Mouse (Mus musculus): Measurements from ENCODE around the gene A430033K04Rik. TPM values are rescaled to one million over a fixed set of nuclear protein-coding genes. Genes with fewer than 3 reads are reported as not detected.

Gene A430033K04Rik
- polyA plus RNA-seq, 1 experiment from 2014 or later: 14.7 TPM

DNA sequence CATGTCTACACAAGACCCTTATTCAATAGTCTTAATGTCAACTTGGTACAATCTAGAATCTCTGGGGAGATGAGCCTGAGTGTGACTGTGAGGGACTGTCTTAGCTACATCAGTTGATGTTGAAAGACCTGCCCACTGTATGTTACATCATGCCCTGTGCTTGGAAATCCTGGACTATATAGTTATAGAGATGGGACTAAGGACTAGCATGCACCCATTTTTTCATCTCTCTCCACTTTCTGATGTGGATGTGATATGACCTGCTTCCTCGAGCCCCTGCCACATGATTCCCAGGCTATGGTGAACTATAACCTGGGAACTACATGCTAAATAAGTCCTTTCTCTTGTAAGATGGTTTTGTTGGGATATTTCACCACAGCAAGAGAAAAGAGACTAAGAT, 30.3 kb downstream of the A430033K04Rik start:
- Histone ChIP-seq H3K9me3 (ENCODE audit: control insufficient read depth, low read length) (no peaks in the 10 kb centered on the region), H3K27me3 (ENCODE audit: control insufficient read depth, insufficient read depth, low read depth, low read length) (no peaks in the 10 kb centered on the region), H3K27ac (ENCODE audit: low read length) (no peak overlapping the region), H3K4me2 (ENCODE audit: low read depth, low read length) (no peak overlapping the region), H3K4me3 (ENCODE audit: low read length) (no peak overlapping the region), H3K4me1 (replicated peaks; ENCODE audit: control insufficient read depth, insufficient read depth, low read length) (no peaks in the 10 kb centered on the region), H3K9ac (ENCODE audit: low read length) (no peak overlapping the region), H3K36me3 (ENCODE audit: control insufficient read depth, insufficient read depth, low read length) (peaks cover 10% of the 10 kb centered on the region)
- no peak for ATAC-seq (ENCODE audit: low read depth)
- WGBS: 73% methylated on average over 1 of the region's 1 CpGs

DNA sequence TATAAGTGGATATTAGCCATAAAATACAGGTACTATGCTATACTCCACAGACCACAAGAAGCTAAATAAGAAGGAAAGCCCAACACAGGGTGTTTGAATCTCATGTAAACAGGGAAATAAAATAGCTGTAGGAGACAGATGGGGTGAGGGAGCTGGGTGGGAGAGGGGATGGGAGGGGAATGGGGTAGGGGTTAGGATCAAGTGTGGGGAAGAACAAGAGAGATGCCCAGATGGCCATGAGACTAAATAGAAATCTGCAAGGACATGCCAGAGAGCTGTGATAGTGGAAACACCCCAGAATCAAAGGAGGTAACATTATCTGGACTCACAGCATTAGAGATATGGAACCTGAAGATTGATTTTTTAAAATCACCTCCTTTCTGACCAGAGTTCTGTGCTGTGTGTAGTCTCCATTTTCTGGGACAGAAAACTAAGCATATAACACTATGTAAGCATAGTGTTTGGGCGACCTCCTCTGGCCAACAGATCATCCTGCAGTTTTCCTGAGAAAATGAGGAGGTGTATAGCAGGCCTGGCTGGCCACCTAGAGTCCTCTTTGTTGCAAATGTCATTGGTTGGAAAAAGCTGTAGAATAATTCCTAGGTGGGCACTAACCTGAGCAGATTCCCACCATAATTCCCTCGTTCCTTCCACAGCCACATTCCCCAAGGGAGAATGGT, 34.0 kb downstream of the A430033K04Rik start:
- H3K27me3 ChIP-seq (ENCODE audit: control insufficient read depth, insufficient read depth, low read depth, low read length): no peaks in the 10 kb centered on the region
- no peaks in the 10 kb centered on the region for H3K36me3 ChIP-seq (ENCODE audit: control insufficient read depth, insufficient read depth, low read length)
- H3K9me3 ChIP-seq (ENCODE audit: control insufficient read depth, low read length): no peaks in the 10 kb centered on the region
- no peak overlapping the region for H3K4me2 ChIP-seq (ENCODE audit: low read depth, low read length)
- no peak overlapping the region for H3K9ac ChIP-seq (ENCODE audit: low read length)
- H3K27ac ChIP-seq (ENCODE audit: low read length): no peak overlapping the region
- 12% methylated on average over 2 of the region's 2 CpGs for WGBS
- H3K4me3 ChIP-seq (ENCODE audit: low read length): no peak overlapping the region
- H3K4me1 ChIP-seq (replicated peaks; ENCODE audit: control insufficient read depth, insufficient read depth, low read length): no peaks in the 10 kb centered on the region
- ATAC-seq (ENCODE audit: low read depth): peak; percentile 82

DNA sequence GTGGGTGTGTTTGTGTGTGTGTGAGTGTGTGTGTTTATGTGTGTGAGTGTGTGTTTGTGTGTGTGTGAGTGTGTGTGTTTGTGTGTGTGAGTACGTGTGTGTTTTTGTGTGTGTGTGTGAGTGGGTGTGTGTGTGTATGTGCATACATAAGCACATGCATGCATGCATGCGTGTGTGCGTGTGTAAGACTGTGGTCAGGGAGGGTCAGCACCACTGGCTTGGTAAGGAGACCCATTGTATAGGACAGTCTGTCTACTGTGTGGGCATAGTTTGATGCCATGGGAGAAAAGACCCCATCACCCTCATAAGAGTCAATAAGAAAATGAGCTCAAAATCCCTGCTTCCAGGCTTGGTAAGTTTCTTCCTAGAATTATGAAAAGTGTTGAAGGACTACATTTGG, 34.7 kb downstream of the A430033K04Rik start:
- H3K27ac ChIP-seq (ENCODE audit: low read length): no peak overlapping the region
- no peak overlapping the region for H3K4me3 ChIP-seq (ENCODE audit: low read length)
- H3K9me3 ChIP-seq (ENCODE audit: control insufficient read depth, low read length): no peaks in the 10 kb centered on the region
- H3K9ac ChIP-seq (ENCODE audit: low read length): no peak overlapping the region
- H3K36me3 ChIP-seq (ENCODE audit: control insufficient read depth, insufficient read depth, low read length): no peaks in the 10 kb centered on the region
- no peaks in the 10 kb centered on the region for H3K4me1 ChIP-seq (replicated peaks; ENCODE audit: control insufficient read depth, insufficient read depth, low read length)
- no peak for ATAC-seq (ENCODE audit: low read depth)
- no peaks in the 10 kb centered on the region for H3K27me3 ChIP-seq (ENCODE audit: control insufficient read depth, insufficient read depth, low read depth, low read length)
- 92% methylated on average over 3 of the region's 3 CpGs for WGBS
- no peak overlapping the region for H3K4me2 ChIP-seq (ENCODE audit: low read depth, low read length)

DNA sequence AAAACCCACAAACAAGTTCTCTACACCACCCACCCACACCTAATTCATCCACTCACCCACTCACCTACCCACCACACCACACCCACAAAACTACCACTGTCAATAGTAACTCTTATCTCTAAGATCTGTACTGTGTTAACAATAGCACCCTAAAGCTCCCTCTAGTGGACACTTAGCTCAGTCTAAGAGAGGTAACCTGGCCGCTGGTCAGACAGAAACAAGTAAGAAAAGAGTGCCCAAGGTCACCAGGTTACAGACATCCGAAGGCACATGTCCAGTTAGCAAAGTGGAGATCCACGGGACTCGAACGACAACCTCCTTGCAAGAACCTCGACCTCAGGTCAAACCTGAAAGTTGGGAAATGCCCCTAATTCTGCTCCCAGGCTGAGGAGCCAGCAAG, 35.2 kb downstream of the A430033K04Rik start:
- H3K4me2 ChIP-seq (ENCODE audit: low read depth, low read length): no peak overlapping the region
- no peak overlapping the region for H3K27ac ChIP-seq (ENCODE audit: low read length)
- no peaks in the 10 kb centered on the region for H3K27me3 ChIP-seq (ENCODE audit: control insufficient read depth, insufficient read depth, low read depth, low read length)
- 27% methylated on average over 6 of the region's 6 CpGs for WGBS
- peak; percentile 79 for ATAC-seq (ENCODE audit: low read depth)
- H3K4me1 ChIP-seq (replicated peaks; ENCODE audit: control insufficient read depth, insufficient read depth, low read length): no peaks in the 10 kb centered on the region
- H3K9ac ChIP-seq (ENCODE audit: low read length): no peak overlapping the region
- no peak overlapping the region for H3K4me3 ChIP-seq (ENCODE audit: low read length)
- no peaks in the 10 kb centered on the region for H3K9me3 ChIP-seq (ENCODE audit: control insufficient read depth, low read length)
- H3K36me3 ChIP-seq (ENCODE audit: control insufficient read depth, insufficient read depth, low read length): no peaks in the 10 kb centered on the region

DNA sequence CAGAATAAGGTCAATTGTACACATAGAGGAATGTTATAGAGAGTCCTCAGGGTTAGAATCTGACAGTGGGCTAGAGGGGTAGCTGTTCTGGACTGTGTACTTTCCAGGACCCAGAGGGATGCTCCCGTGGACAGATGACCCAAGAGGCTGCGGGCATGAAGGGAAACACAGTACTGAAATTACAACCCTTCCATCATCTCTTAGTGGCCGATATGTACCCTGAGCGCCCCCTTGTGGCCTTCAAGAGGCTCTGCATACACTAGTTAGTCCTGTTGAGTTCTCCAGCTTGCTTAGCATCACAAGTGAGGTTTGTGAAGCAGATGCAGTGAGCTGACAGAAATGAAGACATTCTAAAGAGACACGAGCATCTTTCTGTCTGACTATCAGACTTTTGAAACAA, 36.3 kb downstream of the A430033K04Rik start:
- WGBS: 9% methylated on average over 5 of the region's 5 CpGs
- no peak overlapping the region for H3K4me3 ChIP-seq (ENCODE audit: low read length)
- H3K4me2 ChIP-seq (ENCODE audit: low read depth, low read length): no peak overlapping the region
- no peaks in the 10 kb centered on the region for H3K36me3 ChIP-seq (ENCODE audit: control insufficient read depth, insufficient read depth, low read length)
- H3K9ac ChIP-seq (ENCODE audit: low read length): no peak overlapping the region
- no peak overlapping the region for H3K27ac ChIP-seq (ENCODE audit: low read length)
- no peaks in the 10 kb centered on the region for H3K4me1 ChIP-seq (replicated peaks; ENCODE audit: control insufficient read depth, insufficient read depth, low read length)
- no peaks in the 10 kb centered on the region for H3K9me3 ChIP-seq (ENCODE audit: control insufficient read depth, low read length)
- no peaks in the 10 kb centered on the region for H3K27me3 ChIP-seq (ENCODE audit: control insufficient read depth, insufficient read depth, low read depth, low read length)
- peak; percentile 36; the same call in 1 of the 2 replicates for ATAC-seq (ENCODE audit: low read depth)

DNA sequence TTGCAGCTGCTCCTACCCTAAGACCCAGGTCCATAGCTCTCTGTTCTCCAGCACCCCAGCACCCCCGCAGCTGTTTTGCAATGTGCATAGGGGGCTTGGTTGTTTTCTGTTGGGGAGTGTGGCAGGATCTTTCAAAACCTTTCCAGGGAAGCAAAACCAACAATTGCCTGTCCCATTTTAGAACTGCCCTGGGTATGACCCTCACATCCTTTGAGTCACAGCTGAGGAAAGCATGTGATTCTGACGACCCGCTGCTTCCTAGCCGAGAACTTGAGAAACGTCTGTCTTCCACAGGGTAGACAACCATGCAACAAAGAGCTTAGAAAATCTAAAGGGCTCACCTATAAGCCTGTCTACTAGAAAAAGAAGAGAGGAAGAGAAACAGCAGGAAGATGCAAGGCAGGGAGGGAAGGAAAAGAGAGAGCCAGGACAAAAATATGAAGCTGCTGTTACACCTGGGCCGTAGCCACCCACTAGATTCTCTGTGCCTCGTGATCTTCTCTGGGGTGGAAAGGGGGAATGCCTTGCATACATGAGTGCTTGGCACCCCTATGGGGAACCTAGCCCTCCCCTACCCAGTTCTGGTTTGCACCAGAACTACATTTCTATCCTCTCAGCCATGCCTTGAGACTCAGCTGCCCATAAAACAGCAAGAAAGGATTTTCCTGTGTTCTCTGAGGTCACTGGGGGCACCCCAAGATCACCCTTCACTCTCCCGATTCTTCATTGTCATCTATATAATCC, 60.5 kb downstream of the A430033K04Rik start:
- H3K4me1 ChIP-seq (replicated peaks; ENCODE audit: control insufficient read depth, insufficient read depth, low read length): no peaks in the 10 kb centered on the region
- H3K9ac ChIP-seq (ENCODE audit: low read length): no peak overlapping the region
- no peak overlapping the region for H3K4me3 ChIP-seq (ENCODE audit: low read length)
- no peak overlapping the region for H3K4me2 ChIP-seq (ENCODE audit: low read depth, low read length)
- H3K27me3 ChIP-seq (ENCODE audit: control insufficient read depth, insufficient read depth, low read depth, low read length): no peaks in the 10 kb centered on the region
- no peaks in the 10 kb centered on the region for H3K9me3 ChIP-seq (ENCODE audit: control insufficient read depth, low read length)
- 46% methylated on average over 8 of the region's 8 CpGs for WGBS
- ATAC-seq (ENCODE audit: low read depth): no peak
- no peak overlapping the region for H3K27ac ChIP-seq (ENCODE audit: low read length)
- H3K36me3 ChIP-seq (ENCODE audit: control insufficient read depth, insufficient read depth, low read length): no peaks in the 10 kb centered on the region

DNA sequence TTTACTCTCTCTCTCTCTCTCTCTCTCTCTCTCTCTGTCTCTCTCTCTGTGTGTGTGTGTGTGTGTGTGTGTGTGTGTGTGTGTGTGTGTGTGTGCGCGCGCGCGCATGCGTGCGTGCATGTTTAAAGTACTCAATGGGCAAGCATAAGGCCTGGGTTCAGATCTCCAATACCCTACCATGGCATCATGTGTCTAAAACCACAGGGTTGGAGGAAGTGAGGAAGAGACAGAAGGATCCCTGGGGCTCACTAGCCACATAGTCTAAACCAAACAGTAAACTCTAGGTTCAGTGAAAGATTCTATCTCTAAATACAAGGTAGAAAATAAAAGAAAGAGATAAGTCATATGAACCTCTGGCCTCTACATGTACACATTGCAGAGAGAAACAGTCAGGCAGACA, 61.2 kb downstream of the A430033K04Rik start:
- Histone ChIP-seq H3K4me3 (ENCODE audit: low read length) (no peak overlapping the region), H3K9me3 (ENCODE audit: control insufficient read depth, low read length) (no peaks in the 10 kb centered on the region), H3K9ac (ENCODE audit: low read length) (no peak overlapping the region), H3K36me3 (ENCODE audit: control insufficient read depth, insufficient read depth, low read length) (no peaks in the 10 kb centered on the region), H3K4me1 (replicated peaks; ENCODE audit: control insufficient read depth, insufficient read depth, low read length) (no peaks in the 10 kb centered on the region), H3K27ac (ENCODE audit: low read length) (no peak overlapping the region), H3K4me2 (ENCODE audit: low read depth, low read length) (no peak overlapping the region), H3K27me3 (ENCODE audit: control insufficient read depth, insufficient read depth, low read depth, low read length) (no peaks in the 10 kb centered on the region)
- no peak for ATAC-seq (ENCODE audit: low read depth)
- 95% methylated on average over 7 of the region's 7 CpGs for WGBS

DNA sequence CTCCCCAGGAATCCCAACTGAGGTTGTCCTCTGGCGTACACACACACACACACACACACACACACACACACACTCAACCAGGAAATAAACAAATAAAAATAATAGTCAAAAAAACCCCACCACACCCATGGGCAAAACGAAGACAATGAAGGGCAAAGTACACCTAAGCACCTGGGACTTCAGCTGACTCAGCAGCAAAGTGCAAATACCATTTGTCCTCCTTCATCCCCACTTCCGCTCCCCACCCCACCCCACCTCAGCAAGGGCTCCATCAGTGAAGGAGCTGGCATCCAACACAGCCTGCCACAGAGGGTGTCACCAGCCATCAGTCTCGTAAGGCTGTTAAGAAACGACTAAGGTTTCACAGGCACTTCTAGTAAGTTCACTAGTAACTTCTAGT, 64.8 kb downstream of the A430033K04Rik start:
- H3K27me3 ChIP-seq (ENCODE audit: control insufficient read depth, insufficient read depth, low read depth, low read length): no peaks in the 10 kb centered on the region
- no peaks in the 10 kb centered on the region for H3K36me3 ChIP-seq (ENCODE audit: control insufficient read depth, insufficient read depth, low read length)
- WGBS: 45% methylated on average over 5 of the region's 5 CpGs
- no peaks in the 10 kb centered on the region for H3K9me3 ChIP-seq (ENCODE audit: control insufficient read depth, low read length)
- H3K9ac ChIP-seq (ENCODE audit: low read length): no peak overlapping the region
- no peak for ATAC-seq (ENCODE audit: low read depth)
- no peak overlapping the region for H3K27ac ChIP-seq (ENCODE audit: low read length)
- H3K4me3 ChIP-seq (ENCODE audit: low read length): no peak overlapping the region
- no peaks in the 10 kb centered on the region for H3K4me1 ChIP-seq (replicated peaks; ENCODE audit: control insufficient read depth, insufficient read depth, low read length)
- no peak overlapping the region for H3K4me2 ChIP-seq (ENCODE audit: low read depth, low read length)

DNA sequence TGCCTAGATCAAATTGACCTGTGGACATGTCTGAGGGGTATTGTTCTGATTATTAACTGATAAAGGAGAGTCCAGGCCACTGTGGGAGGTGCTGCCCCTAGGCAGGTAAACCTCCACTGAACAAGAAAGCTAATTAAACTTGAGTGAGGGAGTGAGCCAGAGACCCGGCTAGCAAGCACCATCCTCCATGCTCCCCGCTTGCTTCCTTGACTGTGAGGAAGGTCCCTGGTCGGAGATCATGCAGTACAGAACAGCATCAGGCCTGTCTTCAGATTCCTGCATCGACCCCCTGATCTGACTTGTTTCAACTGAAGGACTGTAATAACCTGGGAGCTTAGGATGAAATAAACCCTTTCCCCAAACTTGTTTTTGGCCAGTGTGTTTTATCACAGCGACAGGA, 66.6 kb downstream of the A430033K04Rik start:
- Histone ChIP-seq H3K4me3 (ENCODE audit: low read length) (no peak overlapping the region), H3K9ac (ENCODE audit: low read length) (no peak overlapping the region), H3K4me1 (replicated peaks; ENCODE audit: control insufficient read depth, insufficient read depth, low read length) (no peaks in the 10 kb centered on the region), H3K36me3 (ENCODE audit: control insufficient read depth, insufficient read depth, low read length) (no peaks in the 10 kb centered on the region), H3K9me3 (ENCODE audit: control insufficient read depth, low read length) (no peaks in the 10 kb centered on the region), H3K27ac (ENCODE audit: low read length) (no peak overlapping the region), H3K27me3 (ENCODE audit: control insufficient read depth, insufficient read depth, low read depth, low read length) (no peaks in the 10 kb centered on the region), H3K4me2 (ENCODE audit: low read depth, low read length) (no peak overlapping the region)
- WGBS: 66% methylated on average over 5 of the region's 5 CpGs
- no peak for ATAC-seq (ENCODE audit: low read depth)
